Mouse (Mus musculus): ENCODE results near the gene Gm20911. TPM values are rescaled to one million over a fixed set of nuclear protein-coding genes. Genes with fewer than 3 reads are reported as not detected.

The Gm20911 gene
- not detected for polyA plus RNA-seq (2014; fragmentation: Illumina TruSeq; extraction: RNeasy Lipid Tissue Mini Kit (QIAGEN cat#74804); ENCODE audit: low read depth, low replicate concordance)

DNA sequence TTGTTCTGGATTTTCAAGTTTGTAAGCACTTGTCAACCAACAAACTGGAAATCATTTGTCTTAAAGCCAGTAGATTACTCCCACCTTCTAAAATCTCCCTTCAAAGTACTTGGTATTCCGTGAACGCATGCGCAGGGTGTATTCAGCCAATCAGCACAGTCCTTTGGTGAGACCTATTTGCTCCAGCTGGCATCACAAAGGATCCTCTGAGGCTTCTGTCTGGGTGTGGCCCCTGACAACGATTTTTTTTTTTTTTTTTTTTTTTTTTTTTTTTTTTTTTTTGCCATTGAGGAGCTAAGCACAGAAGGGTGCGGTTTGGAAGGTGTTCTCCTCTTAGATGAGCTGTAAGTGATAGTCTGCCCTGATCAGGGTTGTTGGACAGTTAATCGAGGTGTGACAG is at the start of gene Gm20911:
Gene Gm20911 (plus strand): TSS at position 301 of the 400 bp plus-strand sequence.

